Mouse (Mus musculus) hindbrain, embryonic 13.5 days (tissue): ENCODE results near the gene C130026I21Rik. TPM values are rescaled to one million over a fixed set of nuclear protein-coding genes. Genes with fewer than 3 reads are reported as not detected.
"Not testable (repeated sequence)": the region's sequence is repeated elsewhere in the genome, so short reads cannot be mapped to it uniquely, and the experiment has no call there.

Source experiments
- ATAC-seq: fragments of 200-750 bp; cut with Nextera tagmentation; 2 replicates; pipeline ENCODE4 v1.8.0; 2017; ENCODE audit warnings: moderate TSS enrichment; ENCODE audit not compliant: low FRiP score
- H3K27ac ChIP-seq: fragments of 300-500 bp; sonication (generic); 2 replicates; pipeline ENCODE4 v1.5.1; 2015; ENCODE audit warnings: inconsistent platforms, mild to moderate bottlenecking, moderate library complexity
- H3K27me3 ChIP-seq: fragments of 300-500 bp; sonication (generic); 2 replicates; pipeline ENCODE4 v1.6.1; 2015; ENCODE audit warnings: mild to moderate bottlenecking, inconsistent platforms
- H3K36me3 ChIP-seq: fragments of 300-500 bp; sonication (generic); 2 replicates; pipeline ENCODE4 v1.6.1; 2015; ENCODE audit warnings: mild to moderate bottlenecking, inconsistent platforms
- H3K4me1 ChIP-seq: fragments of 300-500 bp; sonication (generic); replicated peaks from 2 replicates; pipeline ENCODE4 v1.6.1; 2015; ENCODE audit warnings: inconsistent platforms
- H3K4me2 ChIP-seq: fragments of 300-500 bp; sonication (generic); 2 replicates; pipeline ENCODE4 v1.6.1; 2015; ENCODE audit warnings: inconsistent platforms, mild to moderate bottlenecking, moderate library complexity
- H3K4me3 ChIP-seq: fragments of 300-500 bp; sonication (generic); 2 replicates; pipeline ENCODE4 v1.5.1; 2015; ENCODE audit warnings: mild to moderate bottlenecking, inconsistent platforms
- H3K9ac ChIP-seq: fragments of 300-500 bp; sonication (generic); 2 replicates; pipeline ENCODE4 v1.6.1; 2015; ENCODE audit warnings: mild to moderate bottlenecking, inconsistent platforms
- H3K9me3 ChIP-seq: fragments of 300-500 bp; sonication (generic); 2 replicates; pipeline ENCODE4 v1.6.1; 2016; ENCODE audit warnings: inconsistent platforms
- WGBS: fragments of 180-500 bp; shearing (Covaris S2); methylation state at CpG from one replicate; pipeline ENCODE4 v1.1.7; 2015; 5-methylcytosine and 5-hydroxymethylcytosine counted together
- polyA plus RNA-seq: library from polyadenylated mRNA; unstranded; fragments of >200 nt; fragmentation: Nextera tagmentation; extraction: Ambion mirVana; gene quantifications from 2 replicates; pipeline ENCODE4 v1.2.1, GENCODE M21; 2015

The C130026I21Rik gene
- polyA plus RNA-seq, 1 experiment from 2014 or later, result 0.69 TPM

DNA sequence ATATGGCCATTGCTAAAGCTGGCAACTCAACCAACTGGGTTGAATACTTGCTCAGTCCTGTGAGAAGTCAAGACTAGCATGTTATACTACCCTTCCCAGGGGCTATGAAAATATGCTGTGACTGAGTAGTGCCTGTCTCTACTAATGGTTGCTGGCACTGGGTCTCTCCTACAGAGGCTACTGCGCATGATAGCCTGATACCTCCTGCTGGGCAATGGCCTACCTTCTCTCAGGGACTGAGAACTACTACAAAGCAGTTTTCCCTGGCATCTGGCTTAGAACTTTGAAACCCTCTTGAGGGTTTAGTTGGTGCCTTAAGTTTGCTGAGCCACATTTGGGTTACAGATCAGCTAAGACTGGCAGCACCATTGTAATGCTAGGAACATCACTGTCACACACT, 184.2 kb downstream of the C130026I21Rik start:
- not testable (repeated sequence) for H3K4me2 ChIP-seq, H3K36me3 ChIP-seq, H3K4me1 ChIP-seq, H3K9ac ChIP-seq, ATAC-seq, H3K27me3 ChIP-seq, H3K4me3 ChIP-seq, H3K9me3 ChIP-seq, H3K27ac ChIP-seq
- WGBS, result 64% methylated on average over 1 of the region's 1 CpGs

DNA sequence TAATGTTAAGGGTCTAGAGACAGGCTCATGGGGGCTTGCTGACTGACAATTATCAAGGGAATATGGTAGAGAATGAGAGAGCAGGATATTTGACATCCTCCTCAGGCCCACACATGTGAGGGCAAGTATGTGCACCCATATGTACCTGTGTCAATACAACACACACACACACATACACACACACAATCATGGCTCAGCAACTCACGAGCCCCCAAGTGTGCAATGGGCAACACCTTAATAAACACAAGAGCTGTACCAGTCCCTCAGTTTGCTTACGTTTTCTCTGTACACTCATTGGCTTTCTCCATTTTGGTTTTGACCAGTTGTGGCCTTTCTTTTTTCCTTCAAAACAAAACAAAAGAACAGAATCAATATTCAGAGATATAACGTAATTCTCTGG, 185.6 kb downstream of the C130026I21Rik start:
- not testable (repeated sequence) for H3K27ac ChIP-seq, H3K27me3 ChIP-seq, H3K4me3 ChIP-seq, H3K36me3 ChIP-seq, H3K9ac ChIP-seq, H3K9me3 ChIP-seq, ATAC-seq, H3K4me1 ChIP-seq, H3K4me2 ChIP-seq
- WGBS, result 70% methylated on average over 3 of the region's 3 CpGs

GRCm38 (mm10) chr1:85073099-85073498, 197.3 kb downstream of the C130026I21Rik start:
- not testable (repeated sequence) for H3K27me3 ChIP-seq
- 78% methylated on average over 3 of the region's 3 CpGs for WGBS

GRCm38 (mm10) chr1:85071690-85072089, 198.7 kb downstream of the C130026I21Rik start:
- H3K4me2 ChIP-seq, H3K27ac ChIP-seq, H3K4me3 ChIP-seq, H3K27me3 ChIP-seq, H3K36me3 ChIP-seq, H3K9ac ChIP-seq, H3K4me1 ChIP-seq, H3K9me3 ChIP-seq, ATAC-seq: not testable (repeated sequence)
- WGBS, result 71% methylated on average over 3 of the region's 3 CpGs

More at GRCm38 (mm10) chr1:85073099-85073498, 197.3 kb downstream of the C130026I21Rik start:
- H3K9ac ChIP-seq, H3K4me2 ChIP-seq, H3K9me3 ChIP-seq, H3K4me1 ChIP-seq, H3K36me3 ChIP-seq, ATAC-seq, H3K27ac ChIP-seq, H3K4me3 ChIP-seq: not testable (repeated sequence)

DNA sequence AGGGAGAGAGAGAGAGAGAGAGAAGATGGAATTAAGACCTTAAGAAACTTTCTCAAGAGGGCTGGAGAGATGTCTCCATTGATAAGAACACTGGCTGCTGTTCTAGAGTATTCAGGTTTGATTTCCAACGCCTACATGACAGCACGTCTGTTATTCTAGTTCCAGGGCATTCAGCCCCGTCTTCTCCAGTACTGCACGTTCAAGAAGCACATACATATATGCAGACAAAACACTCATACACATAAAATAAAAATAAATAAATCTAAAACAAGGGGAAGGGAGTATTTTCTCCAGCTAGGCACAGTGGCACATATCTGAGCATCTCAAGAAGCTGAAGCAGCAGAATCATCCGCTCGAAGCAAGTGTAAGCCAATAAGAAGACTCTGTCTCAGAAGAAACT, 234.6 kb downstream of the C130026I21Rik start:
- ATAC-seq, H3K9me3 ChIP-seq, H3K27ac ChIP-seq, H3K9ac ChIP-seq, H3K4me1 ChIP-seq, H3K27me3 ChIP-seq, H3K4me3 ChIP-seq, H3K36me3 ChIP-seq, H3K4me2 ChIP-seq: not testable (repeated sequence)
- WGBS, result 79% methylated on average over 6 of the region's 6 CpGs

GRCm38 (mm10) chr1:85034394-85034793, 236.0 kb downstream of the C130026I21Rik start:
- H3K9me3 ChIP-seq, ATAC-seq, H3K4me2 ChIP-seq, H3K27ac ChIP-seq, H3K4me1 ChIP-seq, H3K9ac ChIP-seq, H3K36me3 ChIP-seq, H3K27me3 ChIP-seq, H3K4me3 ChIP-seq: not testable (repeated sequence)
- 95% methylated on average over 3 of the region's 4 CpGs for WGBS

- not testable (repeated sequence) for H3K9me3 ChIP-seq, ATAC-seq, H3K4me1 ChIP-seq, H3K9ac ChIP-seq, H3K4me3 ChIP-seq, H3K27ac ChIP-seq, H3K27me3 ChIP-seq, H3K36me3 ChIP-seq, H3K4me2 ChIP-seq
- WGBS, result 90% methylated on average over 5 of the region's 6 CpGs
These were observed 236.8 kb downstream of the C130026I21Rik start for GRCm38 (mm10) chr1:85033616-85034015.

DNA sequence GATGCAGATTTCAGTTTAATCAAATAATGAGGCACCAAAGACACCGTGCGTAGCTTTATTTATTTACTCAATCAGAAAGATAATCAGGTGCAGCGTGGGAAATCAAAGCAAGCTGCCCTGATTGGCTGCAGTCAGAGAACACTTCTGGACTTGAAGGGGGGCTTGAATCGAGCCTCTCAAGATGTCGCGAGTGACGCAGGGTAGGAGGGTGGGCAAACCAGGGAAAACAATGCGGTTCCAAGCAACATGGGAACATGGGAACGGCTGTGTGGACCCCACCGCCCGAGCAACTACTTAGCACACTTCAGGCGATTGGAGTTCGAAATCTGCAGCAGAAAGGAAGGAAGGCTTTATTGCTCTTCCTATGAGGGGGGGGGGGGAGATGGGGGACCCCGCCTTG, 240.2 kb downstream of the C130026I21Rik start:
- H3K9ac ChIP-seq, H3K36me3 ChIP-seq, H3K9me3 ChIP-seq, H3K4me1 ChIP-seq, H3K4me2 ChIP-seq, H3K4me3 ChIP-seq, H3K27me3 ChIP-seq, H3K27ac ChIP-seq, ATAC-seq: not testable (repeated sequence)
- 59% methylated on average over 13 of the region's 14 CpGs for WGBS

- not testable (repeated sequence) for H3K9me3 ChIP-seq, H3K9ac ChIP-seq, H3K4me2 ChIP-seq, ATAC-seq, H3K4me1 ChIP-seq, H3K36me3 ChIP-seq, H3K27me3 ChIP-seq, H3K27ac ChIP-seq, H3K4me3 ChIP-seq
- 89% methylated on average over 13 of the region's 13 CpGs for WGBS
These were observed 258.4 kb downstream of the C130026I21Rik start for GRCm38 (mm10) chr1:85011933-85012332.

DNA sequence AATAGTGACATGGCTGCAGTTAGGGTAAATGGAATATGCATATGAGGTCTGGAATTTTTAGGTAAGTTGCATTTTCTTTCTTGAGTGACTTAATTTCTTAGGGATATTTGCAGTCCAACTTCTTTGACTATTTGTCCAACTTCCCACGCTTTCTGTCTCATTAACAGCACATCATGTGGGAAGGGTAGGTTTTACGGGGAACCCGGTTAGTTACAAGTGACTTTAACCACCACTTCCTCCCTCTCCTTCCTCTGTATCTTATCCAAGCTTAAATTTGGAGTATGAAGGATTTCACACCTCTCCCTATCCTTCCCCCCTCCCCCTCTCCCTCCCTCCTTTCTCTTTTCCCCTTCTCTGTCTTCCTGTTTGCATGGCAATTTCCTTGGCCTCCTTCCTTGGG, 259.4 kb downstream of the C130026I21Rik start:
- not testable (repeated sequence) for H3K4me1 ChIP-seq, H3K27ac ChIP-seq, H3K4me3 ChIP-seq, H3K9me3 ChIP-seq, ATAC-seq, H3K27me3 ChIP-seq, H3K36me3 ChIP-seq, H3K4me2 ChIP-seq, H3K9ac ChIP-seq
- WGBS, result 90% methylated on average over 3 of the region's 3 CpGs

DNA sequence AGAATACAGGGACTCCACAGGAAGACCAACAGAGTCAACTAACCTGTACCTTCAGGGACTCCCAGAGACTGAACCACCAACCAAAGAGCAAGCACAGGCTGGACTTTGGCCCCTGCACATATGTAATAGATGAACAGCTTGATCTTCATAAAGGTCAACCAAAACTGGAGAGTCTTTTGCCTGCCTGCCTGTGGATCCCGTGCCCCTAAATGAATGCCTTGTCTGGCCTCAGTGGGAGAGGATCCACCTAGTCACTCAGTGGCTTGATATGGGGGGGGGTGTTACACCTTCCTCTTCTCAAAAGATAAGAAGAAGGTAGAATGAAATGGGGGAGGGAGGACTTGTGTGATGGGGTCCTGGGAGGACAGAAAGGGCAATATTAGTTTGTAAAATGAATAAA, 262.6 kb downstream of the C130026I21Rik start:
- not testable (repeated sequence) for H3K27ac ChIP-seq, ATAC-seq, H3K4me3 ChIP-seq, H3K9me3 ChIP-seq, H3K9ac ChIP-seq, H3K27me3 ChIP-seq, H3K4me2 ChIP-seq, H3K4me1 ChIP-seq, H3K36me3 ChIP-seq
- 59% methylated on average over 1 of the region's 1 CpGs for WGBS

- not testable (repeated sequence) for H3K27ac ChIP-seq, ATAC-seq, H3K9ac ChIP-seq, H3K36me3 ChIP-seq, H3K4me2 ChIP-seq, H3K9me3 ChIP-seq, H3K4me3 ChIP-seq, H3K4me1 ChIP-seq, H3K27me3 ChIP-seq
- WGBS, result 98% methylated on average over 7 of the region's 12 CpGs
These were observed 271.1 kb downstream of the C130026I21Rik start for GRCm38 (mm10) chr1:84999241-84999640.

DNA sequence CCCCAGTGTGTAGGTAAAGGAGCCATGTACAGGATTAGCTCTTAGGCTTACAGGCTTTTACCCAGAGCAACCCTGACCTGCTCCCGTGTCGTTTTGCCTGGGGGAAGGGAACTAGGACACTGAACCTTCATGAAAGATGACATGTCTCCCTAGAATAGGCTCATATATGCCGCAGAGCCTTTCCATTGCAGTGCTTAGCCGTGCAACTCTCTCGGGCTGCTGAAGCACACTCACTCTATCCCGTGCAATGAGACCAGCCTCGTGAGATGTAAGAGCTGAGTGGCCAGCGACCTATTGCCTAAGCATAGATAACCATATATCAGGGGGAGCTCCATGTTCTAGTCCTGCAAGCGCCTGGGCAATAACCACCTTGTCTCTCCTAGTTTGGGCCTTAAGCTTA, 274.1 kb downstream of the C130026I21Rik start:
- H3K9me3 ChIP-seq, H3K36me3 ChIP-seq, H3K9ac ChIP-seq, ATAC-seq, H3K27ac ChIP-seq, H3K4me2 ChIP-seq, H3K4me3 ChIP-seq, H3K27me3 ChIP-seq, H3K4me1 ChIP-seq: not testable (repeated sequence)
- WGBS, result 93% methylated on average over 7 of the region's 9 CpGs

DNA sequence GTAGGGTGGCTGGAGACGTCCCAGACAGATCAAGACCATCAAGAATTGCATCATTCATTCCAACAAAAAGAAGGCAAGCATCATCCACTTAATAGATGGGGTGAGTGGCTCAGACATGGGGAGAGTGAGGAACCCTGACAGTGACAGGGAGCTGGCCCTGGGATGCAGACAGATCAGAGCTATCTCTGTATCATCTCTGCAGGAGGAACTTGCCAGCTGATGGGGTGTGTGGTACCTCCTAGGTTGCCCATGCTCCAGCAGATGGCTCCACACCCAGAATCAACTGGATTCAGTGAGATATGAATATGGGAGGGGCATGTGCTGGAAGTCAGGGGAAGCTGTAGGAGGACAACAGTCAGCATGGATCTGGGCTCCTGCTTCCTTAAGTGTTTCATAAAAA, 275.9 kb downstream of the C130026I21Rik start:
- not testable (repeated sequence) for H3K4me3 ChIP-seq, H3K4me2 ChIP-seq, H3K9ac ChIP-seq, H3K36me3 ChIP-seq, H3K9me3 ChIP-seq, H3K4me1 ChIP-seq, H3K27me3 ChIP-seq, H3K27ac ChIP-seq, ATAC-seq
- WGBS, result no CpG with 5 or more reads among the region's 1 CpGs
